Mouse (Mus musculus) neural tube, embryonic 14.5 days (tissue): ENCODE results near the gene Zpbp2. TPM values are rescaled to one million over a fixed set of nuclear protein-coding genes. Genes with fewer than 3 reads are reported as not detected.

Source experiments
- ATAC-seq: fragments of 200-750 bp; cut with Nextera tagmentation; 2 replicates; pipeline ENCODE4 v1.8.0; 2017; ENCODE audit warnings: low read depth, mild to moderate bottlenecking, moderate TSS enrichment, moderate library complexity
- H3K27ac ChIP-seq: fragments of 300-500 bp; sonication (generic); 2 replicates; pipeline ENCODE4 v1.5.1; 2014; ENCODE audit warnings: low read depth, mild to moderate bottlenecking, control low read depth, low read length, moderate library complexity, mixed read lengths
- H3K27me3 ChIP-seq: fragments of 300-500 bp; sonication (generic); 2 replicates; pipeline ENCODE4 v1.6.1; 2014; ENCODE audit warnings: low read length; ENCODE audit not compliant: control insufficient read depth, insufficient read depth
- H3K36me3 ChIP-seq: fragments of 300-500 bp; sonication (generic); 2 replicates; pipeline ENCODE4 v1.6.1; 2014; ENCODE audit warnings: low read length, mixed read lengths; ENCODE audit not compliant: control insufficient read depth, insufficient read depth
- H3K4me1 ChIP-seq: fragments of 300-500 bp; sonication (generic); 2 replicates; pipeline ENCODE4 v1.6.1; 2014; ENCODE audit warnings: low read length; ENCODE audit not compliant: control insufficient read depth, insufficient read depth
- H3K4me2 ChIP-seq: fragments of 300-500 bp; sonication (generic); 2 replicates; pipeline ENCODE4 v1.6.1; 2014; ENCODE audit warnings: mild to moderate bottlenecking, low read depth, low read length, control low read depth
- H3K4me3 ChIP-seq: fragments of 300-500 bp; sonication (generic); 2 replicates; pipeline ENCODE4 v1.5.1; 2014; ENCODE audit warnings: low read depth, low read length, control low read depth, mixed read lengths
- H3K9ac ChIP-seq: fragments of 300-500 bp; sonication (generic); replicated peaks from 2 replicates; pipeline ENCODE4 v1.6.1; 2014; ENCODE audit warnings: low read depth, mild to moderate bottlenecking, control low read depth, low read length, mixed read lengths
- H3K9me3 ChIP-seq: fragments of 300-500 bp; sonication (generic); 2 replicates; pipeline ENCODE4 v1.6.1; 2016; ENCODE audit warnings: low read length; ENCODE audit not compliant: control insufficient read depth
- WGBS: fragments of 180-500 bp; shearing (Covaris S2); extraction: QIAGEN DNeasy Blood & Tissue Kit; methylation state at CpG from one replicate; pipeline ENCODE4 v1.1.7; 2014; 5-methylcytosine and 5-hydroxymethylcytosine counted together
- polyA plus RNA-seq: library from polyadenylated mRNA; unstranded; fragments of >200 nt; fragmentation: Nextera tagmentation; extraction: Ambion mirVana; gene quantifications from 2 replicates; pipeline ENCODE4 v1.2.1, GENCODE M21; 2014

Zpbp2 gene
- polyA plus RNA-seq, 1 experiment from 2014 or later = not detected

DNA sequence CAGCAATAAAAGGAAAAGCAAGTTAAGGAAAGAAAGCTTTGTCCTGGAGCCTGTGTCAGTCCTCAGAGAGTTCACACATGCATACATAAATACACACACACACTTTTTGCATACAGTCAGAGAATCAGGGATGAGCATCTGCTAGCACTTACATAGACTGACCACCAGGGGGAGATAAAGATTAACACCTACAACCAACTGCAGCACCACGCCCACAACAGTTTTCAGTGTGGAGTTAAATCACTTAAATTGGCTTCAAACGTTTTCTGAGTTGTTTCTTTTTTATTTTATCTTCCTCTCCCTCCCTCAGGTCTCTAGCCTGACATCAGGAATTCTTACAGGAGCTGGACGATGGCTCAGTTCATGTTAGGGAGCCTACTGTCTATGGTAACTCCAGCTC lies 55.9 kb downstream of the Zpbp2 start:
- ATAC-seq = no peak
- no peaks in the 10 kb centered on the region for H3K9me3 ChIP-seq
- H3K27me3 ChIP-seq = no peaks in the 10 kb centered on the region
- H3K27ac ChIP-seq = no peak overlapping the region
- H3K36me3 ChIP-seq = no peaks in the 10 kb centered on the region
- H3K4me3 ChIP-seq = no peak overlapping the region
- no peaks in the 10 kb centered on the region for H3K4me1 ChIP-seq
- H3K4me2 ChIP-seq = no peak overlapping the region
- no peak overlapping the region for H3K9ac ChIP-seq
- WGBS = 10% methylated on average over 3 of the region's 3 CpGs

Other genes with a start within 250 kb of the Zpbp2 start
- gene Neurod2, start 221.4 kb upstream of the Zpbp2 start, polyA plus RNA-seq = 25.3 and 25.5 TPM in 2 replicates
- 1.3 and 2.4 TPM in 2 replicates for gene Ppp1r1b, start 202.7 kb upstream of the Zpbp2 start, polyA plus RNA-seq
- gene Stard3, start 192.7 kb upstream of the Zpbp2 start, polyA plus RNA-seq = 28.0 and 35.6 TPM in 2 replicates
- 0.29 and 0.39 TPM in 2 replicates for gene Tcap, start 167.3 kb upstream of the Zpbp2 start, polyA plus RNA-seq
- gene Pnmt, start 164.6 kb upstream of the Zpbp2 start, polyA plus RNA-seq = 1.8 and 2.6 TPM in 2 replicates
- 5.8 and 6.2 TPM in 2 replicates for gene Pgap3, start 150.6 kb upstream of the Zpbp2 start, polyA plus RNA-seq
- 5.9 and 9.1 TPM in 2 replicates for gene Erbb2, start 138.6 kb upstream of the Zpbp2 start, polyA plus RNA-seq
- 234 and 247 TPM in 2 replicates for gene Mien1, start 112.1 kb upstream of the Zpbp2 start, polyA plus RNA-seq
- gene Grb7, start 104.7 kb upstream of the Zpbp2 start, polyA plus RNA-seq = 0.86 and 0.97 TPM in 2 replicates
- gene Ikzf3, start 5.1 kb upstream of the Zpbp2 start, polyA plus RNA-seq = 0.20 and 0.22 TPM in 2 replicates
- 14.5 and 16.2 TPM in 2 replicates for gene Ormdl3, start 36.3 kb downstream of the Zpbp2 start, polyA plus RNA-seq
- not detected in 2 replicates for gene Lrrc3c, start 47.2 kb downstream of the Zpbp2 start, polyA plus RNA-seq
- gene Gm12355, start 74.6 kb downstream of the Zpbp2 start, polyA plus RNA-seq = 0.37 and 0.76 TPM in 2 replicates
- not detected in 2 replicates for gene Gsdma3, start 75.3 kb downstream of the Zpbp2 start, polyA plus RNA-seq
- not detected in 2 replicates for gene Gsdma2, start 95.7 kb downstream of the Zpbp2 start, polyA plus RNA-seq
- gene Gsdma, start 113.3 kb downstream of the Zpbp2 start, polyA plus RNA-seq = not detected in 2 replicates
- 117 and 124 TPM in 2 replicates for gene Psmd3, start 131.5 kb downstream of the Zpbp2 start, polyA plus RNA-seq
- not detected in 2 replicates for gene Csf3, start 150.2 kb downstream of the Zpbp2 start, polyA plus RNA-seq
- gene Med24, start 178.3 kb downstream of the Zpbp2 start, polyA plus RNA-seq = 52.3 and 59.4 TPM in 2 replicates
- gene Thra, start 189.5 kb downstream of the Zpbp2 start, polyA plus RNA-seq = 148 and 186 TPM in 2 replicates
- 3.8 and 3.9 TPM in 2 replicates for gene Nr1d1, start 224.2 kb downstream of the Zpbp2 start, polyA plus RNA-seq
- gene Msl1, start 244.4 kb downstream of the Zpbp2 start, polyA plus RNA-seq = 24.2 and 26.9 TPM in 2 replicates